Mouse (Mus musculus) myocyte (in vitro differentiated cells): Measurements from ENCODE around the gene Prr12. TPM values are rescaled to one million over a fixed set of nuclear protein-coding genes. Genes with fewer than 3 reads are reported as not detected.
"Not testable (repeated sequence)": the region's sequence is repeated elsewhere in the genome, so short reads cannot be mapped to it uniquely, and the experiment has no call there.

Experiments
- H3K27me3 ChIP-seq: one replicate; pipeline ENCODE4 v1.6.1; 2011; ENCODE audit not compliant: control insufficient read depth, insufficient read depth, insufficient read length
- H3K36me3 ChIP-seq: one replicate; pipeline ENCODE4 v1.6.1; 2011; ENCODE audit not compliant: control insufficient read depth, insufficient read depth
- H3K4me2 ChIP-seq: one replicate; pipeline ENCODE4 v1.6.1; 2011; ENCODE audit warnings: low read depth, control low read depth
- H3K4me3 ChIP-seq: one replicate; pipeline ENCODE4 v1.5.1; 2011; ENCODE audit warnings: mild to moderate bottlenecking, control low read depth, moderate library complexity
- H3K79me2 ChIP-seq: one replicate; pipeline ENCODE4 v1.6.1; 2011; ENCODE audit not compliant: control insufficient read depth, insufficient read depth
- H3ac ChIP-seq: one replicate; pipeline ENCODE4 v1.6.1; 2011; ENCODE audit not compliant: control insufficient read depth, insufficient read length
- CEBPB ChIP-seq: IDR thresholded peaks from 2 replicates; pipeline ENCODE4 v1.6.1; 2011; ENCODE audit warnings: mild to moderate bottlenecking, moderate library complexity; ENCODE audit not compliant: poor library complexity, insufficient read depth, severe bottlenecking
- E2F4 ChIP-seq: IDR thresholded peaks from one replicate; pipeline ENCODE4 v1.6.1; 2011; ENCODE audit warnings: mild to moderate bottlenecking, control low read depth, moderate library complexity; ENCODE audit not compliant: insufficient read depth
- MAX ChIP-seq: IDR thresholded peaks from one replicate; pipeline ENCODE4 v1.6.1; 2011; ENCODE audit warnings: low read depth, mild to moderate bottlenecking, control low read depth
- MYOD1 ChIP-seq, 3 experiments: IDR thresholded peaks; one replicate each; pipeline ENCODE4 v1.6.1; 2011; ENCODE audit warnings: control low read depth in 2 of 3, low read depth in 2 of 3, mild to moderate bottlenecking in 2 of 3, moderate library complexity in 1 of 3; ENCODE audit not compliant: insufficient read length in 2 of 3, control insufficient read depth in 1 of 3
- MYOG ChIP-seq, 3 experiments: IDR thresholded peaks; one replicate each; pipeline ENCODE4 v1.6.1; 2011; ENCODE audit warnings: control low read depth in 2 of 3, low read depth in 2 of 3, mild to moderate bottlenecking in 2 of 3; ENCODE audit not compliant: insufficient read length in 2 of 3, control insufficient read depth in 1 of 3, insufficient read depth in 1 of 3
- POLR2A ChIP-seq: IDR thresholded peaks from one replicate; pipeline ENCODE4 v1.6.1; 2011; ENCODE audit warnings: low read depth, mild to moderate bottlenecking, control low read depth, moderate library complexity; ENCODE audit not compliant: insufficient read length
- POLR2AphosphoS2 ChIP-seq: IDR thresholded peaks from one replicate; pipeline ENCODE4 v1.6.1; 2011; ENCODE audit warnings: low read depth, control low read depth; ENCODE audit not compliant: insufficient read length
- REST ChIP-seq: IDR thresholded peaks from one replicate; pipeline ENCODE4 v1.6.1; 2011; ENCODE audit warnings: mild to moderate bottlenecking, control low read depth, moderate library complexity; ENCODE audit not compliant: insufficient read depth, insufficient read length
- SRF ChIP-seq: IDR thresholded peaks from one replicate; pipeline ENCODE4 v1.6.1; 2011; ENCODE audit warnings: low read depth; ENCODE audit not compliant: control insufficient read depth, insufficient read length
- TCF12 ChIP-seq: IDR thresholded peaks from one replicate; pipeline ENCODE4 v1.6.1; 2011; ENCODE audit warnings: mild to moderate bottlenecking, control low read depth; ENCODE audit not compliant: poor library complexity, insufficient read depth, severe bottlenecking
- TCF3 ChIP-seq: IDR thresholded peaks from one replicate; pipeline ENCODE4 v1.6.1; 2011; ENCODE audit warnings: low read depth, control low read depth; ENCODE audit not compliant: insufficient read length
- USF1 ChIP-seq: IDR thresholded peaks from one replicate; pipeline ENCODE4 v1.6.1; 2011; ENCODE audit warnings: low read depth, mild to moderate bottlenecking, control low read depth, moderate library complexity
- polyA plus RNA-seq: library from polyadenylated mRNA; unstranded; fragments of >200 nt; fragmentation: generic; extraction: Trizol; gene quantifications from one replicate; pipeline ENCODE4 v1.2.1, GENCODE M21; 2012; ENCODE audit warnings: missing spikeins

Gene Prr12
- polyA plus RNA-seq, 1 experiment: 10.2 TPM

DNA sequence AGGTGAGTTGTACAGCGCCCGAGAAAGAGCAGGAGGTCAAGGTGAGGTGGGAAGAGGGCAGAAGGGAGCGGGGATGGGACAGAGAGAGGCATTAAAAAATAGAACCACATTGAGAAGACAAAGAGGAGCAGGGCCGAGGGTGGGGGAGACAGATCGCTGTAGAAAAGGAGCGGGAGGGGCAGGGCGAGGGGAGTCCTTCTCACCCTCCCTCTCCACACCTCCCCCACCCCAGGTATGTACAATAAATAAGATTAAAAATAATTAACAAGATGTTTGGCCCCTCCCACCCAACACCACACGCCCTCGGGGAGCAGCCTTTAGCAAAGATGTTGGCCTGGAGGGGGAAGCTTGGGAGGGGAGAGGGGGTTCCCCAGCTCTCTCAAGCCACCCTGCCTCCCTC lies 24.9 kb downstream of the Prr12 start:
- Histone ChIP-seq H3K79me2 (no peaks in the 10 kb centered on the region), H3K36me3 (no peaks in the 10 kb centered on the region), H3K4me2 (no peak overlapping the region), H3K4me3 (no peak overlapping the region), H3K27me3 (no peaks in the 10 kb centered on the region), H3ac (no peak overlapping the region)
- TF ChIP-seq USF1 (no peak), CEBPB (no peak), POLR2AphosphoS2 (no peak), MYOG (IDR thresholded peaks at IDR 0.05; ENCODE audit: control insufficient read depth in 1 of 3, insufficient read depth in 1 of 3, insufficient read length in 2 of 3, low read depth in 2 of 3) (no peak)

DNA sequence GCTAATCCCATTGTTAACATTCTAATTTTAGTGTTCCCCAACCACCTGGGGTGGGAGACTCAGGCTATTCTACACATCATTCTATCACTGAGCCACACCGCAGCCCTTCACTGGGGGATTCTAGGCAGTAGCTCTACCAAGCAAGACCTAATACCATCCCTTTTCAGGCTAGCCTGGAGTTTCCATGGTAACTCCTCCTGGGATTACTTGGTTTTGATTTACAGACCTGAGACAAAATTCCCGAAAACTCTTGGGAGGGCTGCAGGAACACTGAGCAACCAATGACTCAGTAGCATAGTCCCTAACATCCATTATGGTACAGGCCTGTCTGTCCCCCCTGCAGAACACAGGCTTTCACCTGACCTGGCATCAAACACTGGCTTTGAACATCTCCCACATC lies 26.4 kb downstream of the Prr12 start:
- H3K4me2 ChIP-seq: no peak overlapping the region
- H3ac ChIP-seq: no peak overlapping the region
- peaks cover 2% of the 10 kb centered on the region for H3K36me3 ChIP-seq
- TF ChIP-seq MAX (no peak), POLR2A (no peak), MYOG (IDR thresholded peaks at IDR 0.05; ENCODE audit: control insufficient read depth in 1 of 3, insufficient read depth in 1 of 3, insufficient read length in 2 of 3, low read depth in 2 of 3) (no peak), E2F4 (no peak), SRF (no peak)
- H3K79me2 ChIP-seq: no peaks in the 10 kb centered on the region
- H3K4me3 ChIP-seq: no peak overlapping the region
- H3K27me3 ChIP-seq: no peaks in the 10 kb centered on the region

GRCm38 (mm10) chr7:45025601-45026220 lies 27.0 kb downstream of the Prr12 start:
- Histone ChIP-seq H3K36me3 (peaks cover 5% of the 10 kb centered on the region), H3K27me3 (no peaks in the 10 kb centered on the region)
- TF ChIP-seq SRF (no peak), TCF12 (no peak), MAX (no peak), E2F4 (no peak), POLR2AphosphoS2 (no peak), POLR2A (no peak), USF1 (no peak), MYOG (IDR thresholded peaks at IDR 0.05; ENCODE audit: control insufficient read depth in 1 of 3, insufficient read depth in 1 of 3, insufficient read length in 2 of 3, low read depth in 2 of 3) (no peak), MYOD1 (IDR thresholded peaks at IDR 0.05; ENCODE audit: control insufficient read depth in 1 of 3, insufficient read length in 2 of 3, low read depth in 2 of 3) (no peak), TCF3 (no peak), REST (no peak), CEBPB (no peak)

DNA sequence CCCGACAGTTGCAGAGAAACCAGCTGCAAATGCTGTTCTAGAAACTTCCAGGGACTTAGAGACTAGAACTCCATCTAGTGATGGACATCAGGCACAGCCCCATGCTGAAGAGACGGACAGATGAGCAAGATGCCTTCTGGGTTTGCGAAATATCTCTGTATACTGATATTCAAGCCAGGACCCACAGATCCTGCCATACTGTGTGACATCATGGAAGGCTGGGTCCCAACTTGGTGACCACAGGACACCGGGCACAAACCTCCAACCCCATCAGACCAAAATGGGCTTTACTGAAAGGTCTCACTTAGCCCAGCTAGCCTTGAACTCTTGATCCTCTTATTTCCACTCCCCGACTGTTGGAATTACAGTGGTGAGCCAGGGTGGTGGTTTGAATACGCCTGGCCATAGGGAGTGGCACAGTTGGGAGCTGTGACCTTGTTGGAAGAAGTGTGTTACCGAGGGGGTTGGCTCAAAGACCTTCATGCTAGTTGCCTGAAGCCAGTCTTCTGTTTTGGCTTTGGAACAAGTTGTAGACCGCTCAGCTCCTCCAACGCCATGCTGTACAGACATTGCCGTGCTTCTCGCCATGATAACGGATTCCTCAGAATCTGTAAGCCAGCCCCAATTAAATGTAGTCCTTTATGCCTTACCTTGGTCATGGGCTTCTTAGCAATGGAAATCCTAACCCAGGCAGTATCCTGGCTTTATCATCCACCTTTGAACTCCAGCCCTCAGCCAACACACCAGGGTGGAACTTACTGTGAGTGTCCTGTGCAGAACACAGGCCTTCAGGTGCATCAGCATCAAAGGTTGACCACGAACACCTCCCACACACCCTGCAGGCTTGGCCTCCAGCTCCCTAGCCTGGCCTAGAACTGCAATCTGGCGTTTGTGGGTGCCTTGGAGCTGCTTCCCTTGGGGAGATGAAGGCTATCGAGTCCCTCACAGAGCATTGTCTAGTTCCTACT lies 28.1 kb downstream of the Prr12 start:
- Histone ChIP-seq H3K27me3 (no peaks in the 10 kb centered on the region), H3K4me2 (no peak overlapping the region), H3ac (no peak overlapping the region), H3K4me3 (no peak overlapping the region), H3K36me3 (peaks cover 5% of the 10 kb centered on the region), H3K79me2 (no peaks in the 10 kb centered on the region)
- peak; percentile 56 for TF ChIP-seq POLR2AphosphoS2
- TF ChIP-seq MAX: no peak

More at GRCm38 (mm10) chr7:45025601-45026220, 27.0 kb downstream of the Prr12 start:
- Histone ChIP-seq H3ac (no peak overlapping the region), H3K4me3 (no peak overlapping the region), H3K79me2 (no peaks in the 10 kb centered on the region), H3K4me2 (no peak overlapping the region)

DNA sequence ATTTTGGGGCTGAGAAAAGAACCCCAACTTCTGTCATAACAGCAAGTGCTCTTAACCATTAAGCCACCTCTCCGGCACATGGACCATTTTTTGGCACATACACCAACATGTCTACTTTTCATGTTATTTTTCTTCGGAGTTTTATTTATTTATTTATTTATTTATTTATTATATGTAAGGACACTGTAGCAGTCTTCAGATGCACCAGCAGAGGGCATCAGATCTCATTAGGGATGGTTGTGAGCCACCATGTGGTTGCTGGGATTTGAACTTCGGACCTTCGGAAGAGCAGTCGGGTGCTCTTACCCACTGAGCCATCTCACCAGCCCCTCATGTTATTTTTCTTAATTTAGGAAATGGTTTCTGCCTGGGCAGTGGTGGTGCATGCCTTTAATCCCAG lies 29.0 kb downstream of the Prr12 start:
- H3K36me3 ChIP-seq, H3ac ChIP-seq, H3K4me3 ChIP-seq, H3K4me2 ChIP-seq, H3K79me2 ChIP-seq, H3K27me3 ChIP-seq: not testable (repeated sequence)
